Mouse (Mus musculus) frontal cortex, postnatal 10 days (tissue): ENCODE results near the gene Nt5dc3.

Experiments used
- DNase-seq, 2 experiments: peaks; one replicate each; pipeline ENCODE4 v3.0.0; 2022; ENCODE audit warnings: low spot score in 2 of 2, mixed read lengths in 1 of 2

Nt5dc3 gene

GRCm38 (mm10) chr10:86778398-86779116 lies at the start of gene Nt5dc3:
Gene Nt5dc3 (plus strand): TSS chr10:86779005.
- peak; percentile 88 to 90 for DNase-seq

- peak; percentile 24 to 74 for DNase-seq
These were observed 47.8 kb upstream of the Nt5dc3 start for GRCm38 (mm10) chr10:86730823-86731499.

- no peak for DNase-seq
These were observed 47.3 kb upstream of the Nt5dc3 start for GRCm38 (mm10) chr10:86731500-86731863.

GRCm38 (mm10) chr10:86735036-86735435 lies 43.8 kb upstream of the Nt5dc3 start:
- DNase-seq = no peak

GRCm38 (mm10) chr10:86742918-86743317 lies 35.9 kb upstream of the Nt5dc3 start:
- DNase-seq = no peak

GRCm38 (mm10) chr10:86744306-86744705 lies 34.5 kb upstream of the Nt5dc3 start:
- no peak for DNase-seq

GRCm38 (mm10) chr10:86755816-86756502 lies 22.8 kb upstream of the Nt5dc3 start:
- no peak for DNase-seq

- no peak for DNase-seq
These were observed 21.1 kb upstream of the Nt5dc3 start for GRCm38 (mm10) chr10:86757724-86758123.

- DNase-seq = no peak
These were observed 20.6 kb upstream of the Nt5dc3 start for GRCm38 (mm10) chr10:86758211-86758610.

GRCm38 (mm10) chr10:86761236-86761635 lies 17.6 kb upstream of the Nt5dc3 start:
- no peak for DNase-seq

GRCm38 (mm10) chr10:86761722-86762383 lies 17.0 kb upstream of the Nt5dc3 start:
- DNase-seq = no peak

- DNase-seq = no peak
These were observed 16.4 kb upstream of the Nt5dc3 start for GRCm38 (mm10) chr10:86762384-86762730.

GRCm38 (mm10) chr10:86763672-86764071 lies 15.1 kb upstream of the Nt5dc3 start, which contains the start of gene Gm49358:
Gene Gm49358 (plus strand): TSS chr10:86763972.
- no peak for DNase-seq

- DNase-seq = no peak
These were observed 13.3 kb upstream of the Nt5dc3 start for GRCm38 (mm10) chr10:86765344-86765966.

GRCm38 (mm10) chr10:86769216-86769615 lies 9.6 kb upstream of the Nt5dc3 start:
- no peak for DNase-seq

GRCm38 (mm10) chr10:86769797-86770196 lies 9.0 kb upstream of the Nt5dc3 start:
- no peak for DNase-seq

GRCm38 (mm10) chr10:86771701-86772100 lies 7.1 kb upstream of the Nt5dc3 start:
- no peak for DNase-seq

- DNase-seq = no peak
These were observed 6.6 kb upstream of the Nt5dc3 start for GRCm38 (mm10) chr10:86772231-86772631.

- no peak for DNase-seq
These were observed 5.4 kb upstream of the Nt5dc3 start for GRCm38 (mm10) chr10:86773360-86773759.

- DNase-seq = no peak
These were observed 2.5 kb upstream of the Nt5dc3 start for GRCm38 (mm10) chr10:86776281-86776680.

GRCm38 (mm10) chr10:86777614-86778319 lies 1.0 kb upstream of the Nt5dc3 start:
- DNase-seq = no peak
